Mouse (Mus musculus): ENCODE measurements at regions not wholly inside any gene's neighbourhood (a gene's known extent, or its start where the extent isn't known, plus 50 kb on each side); places are given as distances from the start of the nearest gene placed in this dataset.

DNA sequence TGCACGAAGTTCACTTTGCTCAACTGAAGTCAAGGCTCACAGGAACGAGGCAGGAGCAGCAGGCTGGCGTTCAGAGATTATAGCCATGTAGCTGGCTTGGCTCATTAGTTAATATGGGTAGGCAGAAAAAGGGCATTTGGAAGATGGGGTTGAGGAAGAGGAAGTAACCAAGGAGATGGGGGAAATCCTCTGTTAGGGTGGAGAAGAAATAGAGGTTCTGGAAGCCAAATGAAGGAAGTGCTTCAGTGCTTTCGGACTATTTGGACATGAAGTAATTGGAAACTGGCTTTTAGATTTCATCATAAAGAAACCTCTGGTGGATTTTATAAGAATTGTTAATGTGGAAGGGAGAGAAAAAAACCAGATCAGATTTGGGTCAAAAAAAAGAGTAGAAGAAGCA, 70.9 kb downstream of the Edn1 start:
- no peak for TF ChIP-seq CEBPB (IDR thresholded peaks at IDR 0.05; ENCODE audit: insufficient read depth, poor library complexity, severe bottlenecking)
- TF ChIP-seq MAX (IDR thresholded peaks at IDR 0.05; ENCODE audit: low read depth): no peak
- no peak for TF ChIP-seq POLR2A (IDR thresholded peaks at IDR 0.05; ENCODE audit: insufficient read length, low read depth)
- TF ChIP-seq TCF12 (IDR thresholded peaks at IDR 0.05; ENCODE audit: insufficient read depth, poor library complexity, severe bottlenecking): no peak
- TF ChIP-seq TCF3 (IDR thresholded peaks at IDR 0.05; ENCODE audit: insufficient read length, low read depth): no peak
- no peak for TF ChIP-seq MYOD1 (IDR thresholded peaks at IDR 0.05; ENCODE audit: control insufficient read depth in 1 of 3, insufficient read length in 2 of 3, low read depth in 2 of 3)
- no peak for TF ChIP-seq POLR2AphosphoS2 (IDR thresholded peaks at IDR 0.05; ENCODE audit: insufficient read length, low read depth)
- TF ChIP-seq USF1 (IDR thresholded peaks at IDR 0.05; ENCODE audit: low read depth): no peak
